11 mouse cellular contexts compared by ENCODE assay signal in the genomic region with DNA sequence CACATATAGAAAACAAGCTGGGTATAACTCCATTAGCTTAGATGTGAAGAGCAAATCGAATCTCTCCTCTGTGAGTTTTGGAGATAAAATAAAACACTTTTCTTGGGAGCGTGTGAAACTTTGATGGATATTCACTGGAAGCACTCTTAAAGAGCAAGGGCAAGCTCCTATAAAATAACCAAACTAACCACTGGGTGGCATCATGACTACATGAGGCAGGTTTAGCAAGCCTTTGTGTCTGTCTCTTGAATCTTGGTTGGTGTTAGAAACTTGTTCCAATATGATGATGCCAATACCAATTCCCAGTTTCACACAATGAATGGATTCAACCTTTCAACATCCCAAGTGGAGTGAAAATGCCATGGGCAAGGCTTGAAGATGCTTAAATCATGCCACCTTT. TPM values are rescaled to one million over a fixed set of nuclear protein-coding genes. Genes with fewer than 3 reads are reported as not detected.
DNase-seq lines count a peak whose midpoint lies in the region; ATAC-seq and TF ChIP-seq lines count a peak whose summit lies in the region.
"Had no signal": no experiment of that assay in that cellular context is flagged by ENCODE, and none has a peak within 500 bp of the region (broad histone marks: within the 10 kb centered on the region; RNA-seq: fewer than 3 reads in every experiment).

No protein-coding gene starts in this region.

- TF ChIP-seq CTCF in liver, embryonic 14.5 days (IDR thresholded peaks at IDR 0.05; ENCODE audit: low read depth): peak; percentile 18; the same call in 1 of the 2 replicates
- TF ChIP-seq CTCF in midbrain, postnatal 0 days (IDR thresholded peaks at IDR 0.05): peak; percentile 74

- DNase-seq in cerebellum, adult 9-11 months: peak; percentile 46
- DNase-seq in cerebellum, postnatal 36 days: no peak
- no peak for DNase-seq in liver, embryonic 14.5 days (ENCODE audit: low read depth in 3 of 3, low spot score in 3 of 3)
- DNase-seq in liver, embryonic 11.5 days (ENCODE audit: low spot score): no peak
- peak; percentile 62 for DNase-seq in embryo, embryonic 11 days
- DNase-seq in midbrain, postnatal 0 days (ENCODE audit: low spot score): peak; percentile 81
- DNase-seq in spleen, postnatal 10 days (ENCODE audit: low spot score in 2 of 2): no peak
- no peak for DNase-seq in gastrocnemius, postnatal 25 days

- WGBS in liver, embryonic 14.5 days (ENCODE audit: insufficient replicate concordance): 34% methylated on average over 2 of the region's 2 CpGs
- WGBS in liver, embryonic 11.5 days: 39% methylated on average over 2 of the region's 2 CpGs
- WGBS in midbrain, postnatal 0 days: 74% methylated on average over 2 of the region's 2 CpGs

- TF ChIP-seq EP300 in liver, embryonic 14.5 days (IDR thresholded peaks at IDR 0.05; ENCODE audit: low read depth): no peak

- no peaks in the 10 kb centered on the region for H3K9me3 ChIP-seq in liver, embryonic 14.5 days (ENCODE audit: control insufficient read depth, low read length)
- no peaks in the 10 kb centered on the region for H3K9me3 ChIP-seq in liver, embryonic 11.5 days (ENCODE audit: control insufficient read depth, low read length)
- H3K9me3 ChIP-seq in midbrain, postnatal 0 days (ENCODE audit: low read length): no peaks in the 10 kb centered on the region
- H3K9me3 ChIP-seq: G1E had no signal

- H3K27me3 ChIP-seq in liver, embryonic 14.5 days (ENCODE audit: control insufficient read depth, insufficient read depth, low read length): no peaks in the 10 kb centered on the region
- no peaks in the 10 kb centered on the region for H3K27me3 ChIP-seq in liver, embryonic 11.5 days (replicated peaks; ENCODE audit: control insufficient read depth, insufficient read depth, low read length)
- no peaks in the 10 kb centered on the region for H3K27me3 ChIP-seq in midbrain, postnatal 0 days (ENCODE audit: insufficient read depth, low read length)

- H3K4me2 ChIP-seq in liver, embryonic 14.5 days (ENCODE audit: low read depth): no peak overlapping the region
- H3K4me2 ChIP-seq in liver, embryonic 11.5 days: no peak overlapping the region
- H3K4me2 ChIP-seq in midbrain, postnatal 0 days (ENCODE audit: low read depth, low read length, poor library complexity, severe bottlenecking): no peak overlapping the region

- ATAC-seq in liver, embryonic 14.5 days (ENCODE audit: insufficient read depth): no peak
- no peak for ATAC-seq in liver, embryonic 11.5 days (replicated peaks; ENCODE audit: low FRiP score)
- ATAC-seq in midbrain, postnatal 0 days (ENCODE audit: low FRiP score): no peak

- no peak overlapping the region for H3K4me3 ChIP-seq in liver, embryonic 14.5 days (ENCODE audit: insufficient read depth in 1 of 2, low read depth in 2 of 2, low read length in 2 of 2)
- H3K4me3 ChIP-seq in liver, embryonic 11.5 days (ENCODE audit: low read depth, low read length): no peak overlapping the region
- no peak overlapping the region for H3K4me3 ChIP-seq in midbrain, postnatal 0 days (ENCODE audit: low read depth, low read length)

- no peaks in the 10 kb centered on the region for H3K4me1 ChIP-seq in liver, embryonic 14.5 days (replicated peaks; ENCODE audit: control insufficient read depth in 2 of 2, insufficient read depth in 2 of 2, low read length in 1 of 2)
- no peaks in the 10 kb centered on the region for H3K4me1 ChIP-seq in liver, embryonic 11.5 days (replicated peaks; ENCODE audit: control insufficient read depth, insufficient read depth, low read length)
- H3K4me1 ChIP-seq in midbrain, postnatal 0 days (ENCODE audit: insufficient read depth, low read length): no peaks in the 10 kb centered on the region

- no peak overlapping the region for H3K27ac ChIP-seq in liver, embryonic 14.5 days
- H3K27ac ChIP-seq in liver, embryonic 11.5 days (ENCODE audit: low read depth, low read length): no peak overlapping the region
- H3K27ac ChIP-seq in midbrain, postnatal 0 days (ENCODE audit: low read depth, low read length): no peak overlapping the region
- H3K27ac ChIP-seq: macrophage had no signal

- no peaks in the 10 kb centered on the region for H3K36me3 ChIP-seq in liver, embryonic 14.5 days (replicated peaks; ENCODE audit: control insufficient read depth, insufficient read depth, low read depth)
- H3K36me3 ChIP-seq in liver, embryonic 11.5 days (ENCODE audit: control insufficient read depth, insufficient read depth, low read length): no peaks in the 10 kb centered on the region
- no peaks in the 10 kb centered on the region for H3K36me3 ChIP-seq in midbrain, postnatal 0 days (ENCODE audit: insufficient read depth, low read length)
- H3K36me3 ChIP-seq: G1E had no signal

- no peak overlapping the region for H3K9ac ChIP-seq in liver, embryonic 14.5 days (replicated peaks)
- no peak overlapping the region for H3K9ac ChIP-seq in liver, embryonic 11.5 days (ENCODE audit: low read depth, low read length)
- H3K9ac ChIP-seq in midbrain, postnatal 0 days (replicated peaks; ENCODE audit: low read length, poor library complexity, severe bottlenecking): no peak overlapping the region

RNA-seq across cellular contexts. Expression of a gene that starts 34.0 kb away (rescaled TPM):
- polyA plus RNA-seq in liver, embryonic 14.5 days (2012; rRNA removed): not detected in 2 replicates
- not detected in 2 replicates for polyA plus RNA-seq in liver, embryonic 14.5 days (2014; fragmentation: Nextera tagmentation; extraction: Ambion mirVana)
- not detected in 2 replicates for polyA plus RNA-seq in liver, embryonic 11.5 days (2014; fragmentation: Nextera tagmentation; extraction: Ambion mirVana)
- 0.16 and 0.33 TPM in 2 replicates for total RNA-seq in midbrain, postnatal 0 days (2014; rRNA removed)
- polyA plus RNA-seq in midbrain, postnatal 0 days (2015; fragmentation: Nextera tagmentation; extraction: Ambion mirVana): not detected in 2 replicates
- not detected for total RNA-seq in gastrocnemius, postnatal 25 days (2021)
- polyA plus RNA-seq: G1E; gonadal fat pad, adult 2 months; macrophage had no signal

Comparison
In these comparisons a context has a peak if more than half of its experiments do, and no peak if none do; other contexts are left out.
1. DNase-seq: peak in cerebellum, adult 9-11 months (single experiment), embryo, embryonic 11 days (single experiment) and midbrain, postnatal 0 days (single experiment); none in cerebellum, postnatal 36 days (0 of 2), liver, embryonic 14.5 days (0 of 3), liver, embryonic 11.5 days (single experiment), spleen, postnatal 10 days (0 of 2) and gastrocnemius, postnatal 25 days (single experiment).